Mouse (Mus musculus): ENCODE results near the gene Pkd1l3. TPM values are rescaled to one million over a fixed set of nuclear protein-coding genes. Genes with fewer than 3 reads are reported as not detected.

Gene Pkd1l3
- polyA plus RNA-seq, 1 experiment from 2014 or later = 0.37 TPM

DNA sequence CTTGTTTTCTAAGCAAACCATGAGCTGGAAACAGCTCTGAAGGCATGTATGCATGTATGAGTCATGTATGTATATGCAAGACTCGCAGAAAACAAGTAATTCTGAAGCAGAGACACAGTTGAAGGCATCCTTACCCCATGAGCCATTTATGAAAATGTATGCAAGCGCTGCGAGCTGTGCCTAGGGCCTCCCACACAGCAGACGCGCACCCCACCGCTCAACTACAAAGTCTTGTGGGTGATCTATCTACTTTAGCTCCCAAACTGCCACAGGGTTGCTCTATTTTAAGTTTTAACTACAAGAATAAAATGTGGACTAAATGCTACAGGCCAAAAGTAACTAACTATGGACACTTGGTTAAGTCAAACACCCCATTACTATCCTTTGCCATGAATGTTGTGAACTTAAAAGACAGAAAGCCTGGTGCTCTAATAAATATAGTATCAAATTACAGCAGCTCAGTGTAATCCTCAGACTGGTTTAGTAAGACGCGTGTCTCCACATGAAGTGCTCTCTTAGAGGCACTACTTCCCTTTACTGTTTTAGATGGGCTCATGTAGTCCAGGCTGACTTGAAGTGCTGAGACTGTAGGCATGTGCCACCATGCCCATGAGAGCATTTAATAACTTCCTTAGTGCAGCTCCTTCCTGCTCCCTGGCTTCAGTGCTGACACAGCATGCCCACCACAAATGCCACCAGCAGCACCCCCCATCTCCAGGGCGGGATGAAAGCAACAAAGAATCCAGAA lies 61.8 kb downstream of the Pkd1l3 start:
- H3K27ac ChIP-seq (replicated peaks; ENCODE audit: low read depth, low read length) = no peak overlapping the region
- H3K4me2 ChIP-seq (ENCODE audit: low read depth, severe bottlenecking) = no peak overlapping the region
- 96% methylated on average over 9 of the region's 9 CpGs for WGBS
- peaks cover 42% of the 10 kb centered on the region for H3K36me3 ChIP-seq (ENCODE audit: control insufficient read depth, insufficient read depth, low read length)
- no peak overlapping the region for H3K4me3 ChIP-seq (ENCODE audit: low read depth, low read length)
- ATAC-seq (ENCODE audit: insufficient number of reproducible peaks, low FRiP score, low TSS enrichment, low read depth) = no peak
- no peaks in the 10 kb centered on the region for H3K9me3 ChIP-seq (ENCODE audit: control insufficient read depth, low read length)
- no peak for DNase-seq (ENCODE audit: low spot score)
- no peaks in the 10 kb centered on the region for H3K27me3 ChIP-seq (ENCODE audit: control insufficient read depth, insufficient read depth, low read length)
- no peaks in the 10 kb centered on the region for H3K4me1 ChIP-seq (ENCODE audit: control insufficient read depth, insufficient read depth, low read length)
- H3K9ac ChIP-seq (ENCODE audit: low read length) = no peak overlapping the region

GRCm38 (mm10) chr8:109681535-109681934 lies 67.2 kb downstream of the Pkd1l3 start:
- WGBS = 88% methylated on average over 3 of the region's 3 CpGs
- no peak for DNase-seq (ENCODE audit: low spot score)
- no peak for ATAC-seq (ENCODE audit: insufficient number of reproducible peaks, low FRiP score, low TSS enrichment, low read depth)
- Histone ChIP-seq H3K4me3 (ENCODE audit: low read depth, low read length) (no peak overlapping the region), H3K4me2 (ENCODE audit: low read depth, severe bottlenecking) (no peak overlapping the region), H3K27me3 (ENCODE audit: control insufficient read depth, insufficient read depth, low read length) (no peaks in the 10 kb centered on the region), H3K9ac (ENCODE audit: low read length) (no peak overlapping the region), H3K4me1 (ENCODE audit: control insufficient read depth, insufficient read depth, low read length) (no peaks in the 10 kb centered on the region), H3K27ac (replicated peaks; ENCODE audit: low read depth, low read length) (no peak overlapping the region), H3K36me3 (ENCODE audit: control insufficient read depth, insufficient read depth, low read length) (peaks cover 27% of the 10 kb centered on the region), H3K9me3 (ENCODE audit: control insufficient read depth, low read length) (no peaks in the 10 kb centered on the region)

DNA sequence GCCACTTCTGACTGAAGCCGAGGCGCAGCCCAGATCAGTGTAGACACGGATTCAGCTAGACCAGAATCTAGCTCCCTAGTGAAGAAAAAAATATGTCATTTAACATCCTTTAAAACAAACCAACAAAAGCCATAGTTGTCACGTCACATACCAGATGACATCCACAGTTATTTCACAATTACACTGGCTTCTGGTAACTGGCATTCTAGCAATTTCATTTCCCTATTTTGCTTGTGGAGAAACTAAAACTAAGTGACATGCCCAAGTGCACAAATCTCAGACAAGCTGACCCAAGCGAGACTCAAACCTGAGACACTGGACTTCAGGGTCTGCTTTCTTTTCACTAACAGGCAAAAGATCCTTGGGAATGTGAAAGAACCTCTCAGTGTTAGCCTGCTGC lies 67.8 kb downstream of the Pkd1l3 start:
- 97% methylated on average over 5 of the region's 5 CpGs for WGBS
- Histone ChIP-seq H3K4me1 (ENCODE audit: control insufficient read depth, insufficient read depth, low read length) (no peaks in the 10 kb centered on the region), H3K27me3 (ENCODE audit: control insufficient read depth, insufficient read depth, low read length) (no peaks in the 10 kb centered on the region), H3K9me3 (ENCODE audit: control insufficient read depth, low read length) (no peaks in the 10 kb centered on the region), H3K27ac (replicated peaks; ENCODE audit: low read depth, low read length) (no peak overlapping the region), H3K4me2 (ENCODE audit: low read depth, severe bottlenecking) (no peak overlapping the region), H3K9ac (ENCODE audit: low read length) (no peak overlapping the region), H3K36me3 (ENCODE audit: control insufficient read depth, insufficient read depth, low read length) (peaks cover 27% of the 10 kb centered on the region), H3K4me3 (ENCODE audit: low read depth, low read length) (no peak overlapping the region)
- no peak for DNase-seq (ENCODE audit: low spot score)
- ATAC-seq (ENCODE audit: insufficient number of reproducible peaks, low FRiP score, low TSS enrichment, low read depth) = no peak

DNA sequence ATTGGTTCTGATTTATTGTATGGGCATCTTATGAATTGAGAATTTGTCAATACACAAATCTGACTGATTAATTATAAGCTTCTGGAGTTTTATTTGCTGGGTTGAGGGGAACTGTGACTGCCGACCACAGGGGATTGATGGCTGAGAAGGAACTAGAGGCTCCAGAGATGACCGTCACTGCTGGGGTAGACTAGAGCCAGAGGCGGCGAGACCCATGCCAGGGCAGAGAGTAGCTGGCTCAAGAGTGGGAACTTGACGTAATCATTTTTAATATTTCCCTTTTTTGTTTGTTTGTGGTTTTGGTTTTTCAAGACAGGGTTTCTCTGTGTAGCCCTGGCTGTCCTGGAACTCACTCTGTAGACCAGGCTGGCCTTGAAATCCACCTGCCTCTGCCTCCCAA lies 72.9 kb downstream of the Pkd1l3 start:
- DNase-seq (ENCODE audit: low spot score) = no peak
- no peak for ATAC-seq (ENCODE audit: insufficient number of reproducible peaks, low FRiP score, low TSS enrichment, low read depth)
- H3K9ac ChIP-seq (ENCODE audit: low read length) = no peak overlapping the region
- no peak overlapping the region for H3K4me3 ChIP-seq (ENCODE audit: low read depth, low read length)
- peaks cover 13% of the 10 kb centered on the region for H3K4me1 ChIP-seq (ENCODE audit: control insufficient read depth, insufficient read depth, low read length)
- no peak overlapping the region for H3K27ac ChIP-seq (replicated peaks; ENCODE audit: low read depth, low read length)
- no peak overlapping the region for H3K4me2 ChIP-seq (ENCODE audit: low read depth, severe bottlenecking)
- H3K36me3 ChIP-seq (ENCODE audit: control insufficient read depth, insufficient read depth, low read length) = peaks cover 3% of the 10 kb centered on the region
- WGBS = 96% methylated on average over 5 of the region's 5 CpGs
- H3K9me3 ChIP-seq (ENCODE audit: control insufficient read depth, low read length) = no peaks in the 10 kb centered on the region
- no peaks in the 10 kb centered on the region for H3K27me3 ChIP-seq (ENCODE audit: control insufficient read depth, insufficient read depth, low read length)

DNA sequence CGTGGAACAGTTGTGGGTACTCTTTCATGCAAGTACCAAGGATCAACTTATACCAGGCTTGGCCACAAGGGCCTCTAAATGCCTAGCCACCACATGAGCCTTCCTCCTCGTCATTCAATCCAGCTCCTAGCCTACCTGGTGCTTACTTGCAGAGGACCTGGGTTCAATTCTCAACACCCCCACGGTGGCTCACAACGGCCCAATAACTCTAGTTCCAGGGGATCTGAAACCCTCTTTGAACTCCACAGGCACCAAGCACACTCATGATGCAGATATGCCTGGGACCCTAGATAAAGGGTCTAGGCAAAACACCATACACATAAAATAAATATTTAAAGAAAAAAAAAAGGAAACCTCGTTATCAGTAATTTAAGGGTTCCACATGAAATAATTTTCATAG lies 77.5 kb downstream of the Pkd1l3 start:
- peak; percentile 50 for DNase-seq (ENCODE audit: low spot score)
- WGBS = 60% methylated on average over 5 of the region's 5 CpGs
- H3K27ac ChIP-seq (replicated peaks; ENCODE audit: low read depth, low read length) = no peak overlapping the region

DNA sequence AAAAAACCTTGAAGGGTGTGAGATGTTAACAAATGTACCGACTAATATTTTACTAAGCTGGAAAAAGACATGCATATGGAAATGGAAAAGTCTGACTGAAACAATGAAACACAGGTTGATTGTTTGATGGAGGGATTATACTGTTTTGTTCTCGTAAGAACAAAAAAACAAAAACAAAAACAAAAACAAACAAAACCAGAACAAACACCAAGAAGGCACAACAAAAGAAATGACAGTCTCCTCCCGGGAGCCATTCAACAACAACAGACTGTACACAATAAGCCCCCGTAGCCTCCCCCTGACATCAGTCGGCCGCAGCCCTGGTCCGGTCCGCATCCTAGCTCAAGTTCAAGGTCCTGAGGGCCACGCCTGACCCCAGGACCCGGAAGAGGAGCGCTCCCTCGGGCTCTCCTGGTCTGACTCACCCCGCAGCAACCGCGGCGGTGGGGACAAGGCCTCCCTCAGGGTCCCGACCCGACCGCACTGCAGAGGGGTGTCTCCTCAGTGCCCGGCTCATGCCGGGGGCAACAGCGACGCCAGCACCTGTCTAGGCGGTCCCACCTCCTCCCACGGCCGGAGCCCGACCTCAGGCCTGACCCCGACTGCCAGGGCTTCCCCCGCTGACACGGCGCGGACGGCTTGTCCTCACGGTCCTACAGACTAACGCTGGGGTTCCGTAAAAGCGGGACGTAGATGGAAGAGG lies 78.3 kb downstream of the Pkd1l3 start:
- Histone ChIP-seq H3K9ac (ENCODE audit: low read length) (peak overlapping the region; percentile 87), H3K27me3 (ENCODE audit: control insufficient read depth, insufficient read depth, low read length) (no peaks in the 10 kb centered on the region), H3K4me1 (ENCODE audit: control insufficient read depth, insufficient read depth, low read length) (peaks cover 13% of the 10 kb centered on the region), H3K4me3 (ENCODE audit: low read depth, low read length) (peak overlapping the region; percentile 86), H3K36me3 (ENCODE audit: control insufficient read depth, insufficient read depth, low read length) (no peaks in the 10 kb centered on the region), H3K4me2 (ENCODE audit: low read depth, severe bottlenecking) (peak overlapping the region; percentile 85), H3K9me3 (ENCODE audit: control insufficient read depth, low read length) (no peaks in the 10 kb centered on the region), H3K27ac (replicated peaks; ENCODE audit: low read depth, low read length) (peak overlapping the region; percentile 64; the same call in 1 of the 2 replicates)
- no peak for DNase-seq (ENCODE audit: low spot score)
- peak; percentile 61 for ATAC-seq (ENCODE audit: insufficient number of reproducible peaks, low FRiP score, low TSS enrichment, low read depth)
- under 1% methylated on average over 38 of the region's 38 CpGs for WGBS

More for the DNA sequence above, 77.5 kb downstream of the Pkd1l3 start:
- no peaks in the 10 kb centered on the region for H3K9me3 ChIP-seq (ENCODE audit: control insufficient read depth, low read length)
- H3K4me1 ChIP-seq (ENCODE audit: control insufficient read depth, insufficient read depth, low read length) = peaks cover 13% of the 10 kb centered on the region
- H3K9ac ChIP-seq (ENCODE audit: low read length) = no peak overlapping the region; the same call in 1 of the 2 replicates
- H3K4me2 ChIP-seq (ENCODE audit: low read depth, severe bottlenecking) = peak overlapping the region; percentile 85
- H3K36me3 ChIP-seq (ENCODE audit: control insufficient read depth, insufficient read depth, low read length) = no peaks in the 10 kb centered on the region
- no peak for ATAC-seq (ENCODE audit: insufficient number of reproducible peaks, low FRiP score, low TSS enrichment, low read depth)
- H3K4me3 ChIP-seq (ENCODE audit: low read depth, low read length) = peak overlapping the region; percentile 86
- H3K27me3 ChIP-seq (ENCODE audit: control insufficient read depth, insufficient read depth, low read length) = no peaks in the 10 kb centered on the region

- Histone ChIP-seq H3K9ac (ENCODE audit: low read length) (peak within 1 kb of the TSS; percentile 87), H3K4me3 (ENCODE audit: low read depth, low read length) (peak within 1 kb of the TSS; percentile 86), H3K36me3 (ENCODE audit: control insufficient read depth, insufficient read depth, low read length) (no peaks in the 10 kb centered on the region), H3K27ac (replicated peaks; ENCODE audit: low read depth, low read length) (peak within 1 kb of the TSS; percentile 64; the same call in 1 of the 2 replicates), H3K27me3 (ENCODE audit: control insufficient read depth, insufficient read depth, low read length) (no peaks in the 10 kb centered on the region), H3K4me1 (ENCODE audit: control insufficient read depth, insufficient read depth, low read length) (peaks cover 13% of the 10 kb centered on the region), H3K4me2 (ENCODE audit: low read depth, severe bottlenecking) (peak within 1 kb of the TSS; percentile 85), H3K9me3 (ENCODE audit: control insufficient read depth, low read length) (no peaks in the 10 kb centered on the region)
- DNase-seq (ENCODE audit: low spot score) (peak; percentile 100), ATAC-seq (ENCODE audit: insufficient number of reproducible peaks, low FRiP score, low TSS enrichment, low read depth) (peak; percentile 96)
- WGBS = 1% methylated on average over 57 of the region's 57 CpGs
These were observed 79.0 kb downstream of the Pkd1l3 start, which contains the start of gene Ist1 for GRCm38 (mm10) chr8:109693146-109693900. Ist1 (minus strand) TSS chr8:109693260.

- Histone ChIP-seq H3K27ac (replicated peaks; ENCODE audit: low read depth, low read length) (no peak overlapping the region), H3K9me3 (ENCODE audit: control insufficient read depth, low read length) (no peaks in the 10 kb centered on the region), H3K36me3 (ENCODE audit: control insufficient read depth, insufficient read depth, low read length) (no peaks in the 10 kb centered on the region), H3K9ac (ENCODE audit: low read length) (no peak overlapping the region), H3K4me2 (ENCODE audit: low read depth, severe bottlenecking) (peak overlapping the region; percentile 85; the same call in 1 of the 2 replicates), H3K27me3 (ENCODE audit: control insufficient read depth, insufficient read depth, low read length) (no peaks in the 10 kb centered on the region), H3K4me1 (ENCODE audit: control insufficient read depth, insufficient read depth, low read length) (peaks cover 13% of the 10 kb centered on the region), H3K4me3 (ENCODE audit: low read depth, low read length) (no peak overlapping the region)
- peak; percentile 26 for DNase-seq (ENCODE audit: low spot score)
- WGBS = 37% methylated on average over 6 of the region's 6 CpGs
- no peak for ATAC-seq (ENCODE audit: insufficient number of reproducible peaks, low FRiP score, low TSS enrichment, low read depth)
These were observed 79.8 kb downstream of the Pkd1l3 start for GRCm38 (mm10) chr8:109694154-109694553.
